Mouse (Mus musculus): ENCODE results near the gene Gm5108.

DNA sequence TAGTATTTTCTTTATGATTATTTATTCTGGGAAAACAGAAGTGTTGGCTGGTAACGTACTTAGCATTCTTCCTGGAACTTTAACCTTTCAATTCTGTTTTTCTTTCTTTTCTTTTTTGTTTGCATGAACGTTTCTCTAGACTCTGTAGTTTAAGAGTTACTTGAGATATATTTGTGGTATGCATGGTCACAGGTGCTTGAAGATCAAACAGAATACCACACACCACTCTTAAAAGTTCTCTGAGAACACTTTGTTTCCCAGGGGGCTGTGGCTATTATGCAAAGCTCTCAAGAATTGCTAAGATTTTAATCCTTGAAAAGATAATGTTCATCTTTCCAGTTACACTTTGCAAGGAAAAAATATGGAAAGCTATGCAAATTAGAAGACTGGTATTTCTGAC is 36.9 kb upstream of the Gm5108 start:
- TF ChIP-seq CTCF (IDR thresholded peaks at IDR 0.05; ENCODE audit: low read depth, low read length), result no peak
- no peak for TF ChIP-seq POLR2A (IDR thresholded peaks at IDR 0.05; ENCODE audit: extremely low read depth, insufficient read depth, low read length)
